Mouse (Mus musculus): Measurements from ENCODE around the gene Samd13.

Gene Samd13

GRCm38 (mm10) chr3:146641818-146642427 lies 43.5 kb downstream of the Samd13 start:
- H3K4me3 ChIP-seq (replicated peaks; ENCODE audit: low read length), result no peak overlapping the region
- H3K4me1 ChIP-seq (replicated peaks; ENCODE audit: low read depth, low read length), result no peaks in the 10 kb centered on the region
- TF ChIP-seq CTCF (conservative IDR thresholded peaks at IDR 0.05; ENCODE audit: low read length), result no peak
- TF ChIP-seq POU5F1 (IDR thresholded peaks at IDR 0.05; ENCODE audit: borderline replicate concordance, low read length), result no peak
- no peak for TF ChIP-seq NANOG (IDR thresholded peaks at IDR 0.05; ENCODE audit: borderline replicate concordance, low read length)
- H3K36me3 ChIP-seq (ENCODE audit: insufficient read depth, low read length), result no peaks in the 10 kb centered on the region
- H3K27me3 ChIP-seq (ENCODE audit: insufficient read depth, low read length), result no peaks in the 10 kb centered on the region
- peaks cover 22% of the 10 kb centered on the region for H3K9me3 ChIP-seq (ENCODE audit: low read length)

GRCm38 (mm10) chr3:146632506-146632905 lies 52.9 kb downstream of the Samd13 start:
- H3K36me3 ChIP-seq (ENCODE audit: insufficient read depth, low read length), result no peaks in the 10 kb centered on the region
- no peaks in the 10 kb centered on the region for H3K27me3 ChIP-seq (ENCODE audit: insufficient read depth, low read length)
- peaks cover 8% of the 10 kb centered on the region; the same call in 1 of the 2 replicates for H3K9me3 ChIP-seq (ENCODE audit: low read length)
- H3K4me1 ChIP-seq (replicated peaks; ENCODE audit: low read depth, low read length), result no peaks in the 10 kb centered on the region
- H3K4me3 ChIP-seq (replicated peaks; ENCODE audit: low read length), result no peak overlapping the region
- no peak for TF ChIP-seq POU5F1 (IDR thresholded peaks at IDR 0.05; ENCODE audit: borderline replicate concordance, low read length)
- no peak for TF ChIP-seq CTCF (conservative IDR thresholded peaks at IDR 0.05; ENCODE audit: low read length)
- no peak for TF ChIP-seq NANOG (IDR thresholded peaks at IDR 0.05; ENCODE audit: borderline replicate concordance, low read length)

GRCm38 (mm10) chr3:146628227-146628982 lies 57.0 kb downstream of the Samd13 start:
- Histone ChIP-seq H3K9me3 (ENCODE audit: low read length) (no peaks in the 10 kb centered on the region), H3K4me1 (replicated peaks; ENCODE audit: low read depth, low read length) (no peaks in the 10 kb centered on the region), H3K4me3 (replicated peaks; ENCODE audit: low read length) (no peak overlapping the region), H3K36me3 (ENCODE audit: insufficient read depth, low read length) (no peaks in the 10 kb centered on the region), H3K27me3 (ENCODE audit: insufficient read depth, low read length) (no peaks in the 10 kb centered on the region)
- TF ChIP-seq NANOG (IDR thresholded peaks at IDR 0.05; ENCODE audit: borderline replicate concordance, low read length), result no peak
- no peak for TF ChIP-seq POU5F1 (IDR thresholded peaks at IDR 0.05; ENCODE audit: borderline replicate concordance, low read length)
- TF ChIP-seq CTCF (conservative IDR thresholded peaks at IDR 0.05; ENCODE audit: low read length), result no peak

GRCm38 (mm10) chr3:146625766-146626165 lies 59.6 kb downstream of the Samd13 start:
- TF ChIP-seq CTCF (conservative IDR thresholded peaks at IDR 0.05; ENCODE audit: low read length) (no peak), NANOG (IDR thresholded peaks at IDR 0.05; ENCODE audit: borderline replicate concordance, low read length) (no peak), POU5F1 (IDR thresholded peaks at IDR 0.05; ENCODE audit: borderline replicate concordance, low read length) (no peak)
- Histone ChIP-seq H3K4me3 (replicated peaks; ENCODE audit: low read length) (no peak overlapping the region), H3K36me3 (ENCODE audit: insufficient read depth, low read length) (no peaks in the 10 kb centered on the region), H3K27me3 (ENCODE audit: insufficient read depth, low read length) (no peaks in the 10 kb centered on the region), H3K4me1 (replicated peaks; ENCODE audit: low read depth, low read length) (no peaks in the 10 kb centered on the region), H3K9me3 (ENCODE audit: low read length) (no peaks in the 10 kb centered on the region)

- Histone ChIP-seq H3K27me3 (ENCODE audit: insufficient read depth, low read length) (no peaks in the 10 kb centered on the region), H3K36me3 (ENCODE audit: insufficient read depth, low read length) (no peaks in the 10 kb centered on the region), H3K9me3 (ENCODE audit: low read length) (no peaks in the 10 kb centered on the region), H3K4me3 (replicated peaks; ENCODE audit: low read length) (no peak overlapping the region), H3K4me1 (replicated peaks; ENCODE audit: low read depth, low read length) (no peaks in the 10 kb centered on the region)
- TF ChIP-seq NANOG (IDR thresholded peaks at IDR 0.05; ENCODE audit: borderline replicate concordance, low read length) (no peak), POU5F1 (IDR thresholded peaks at IDR 0.05; ENCODE audit: borderline replicate concordance, low read length) (no peak), CTCF (conservative IDR thresholded peaks at IDR 0.05; ENCODE audit: low read length) (no peak)
Observed at GRCm38 (mm10) chr3:146621966-146622365, 63.4 kb downstream of the Samd13 start.

GRCm38 (mm10) chr3:146620555-146621249 lies 64.7 kb downstream of the Samd13 start:
- Histone ChIP-seq H3K9me3 (ENCODE audit: low read length) (no peaks in the 10 kb centered on the region), H3K27me3 (ENCODE audit: insufficient read depth, low read length) (no peaks in the 10 kb centered on the region), H3K36me3 (ENCODE audit: insufficient read depth, low read length) (no peaks in the 10 kb centered on the region), H3K4me3 (replicated peaks; ENCODE audit: low read length) (no peak overlapping the region), H3K4me1 (replicated peaks; ENCODE audit: low read depth, low read length) (no peaks in the 10 kb centered on the region)
- TF ChIP-seq NANOG (IDR thresholded peaks at IDR 0.05; ENCODE audit: borderline replicate concordance, low read length) (no peak), CTCF (conservative IDR thresholded peaks at IDR 0.05; ENCODE audit: low read length) (no peak), POU5F1 (IDR thresholded peaks at IDR 0.05; ENCODE audit: borderline replicate concordance, low read length) (no peak)

GRCm38 (mm10) chr3:146620101-146620500 lies 65.3 kb downstream of the Samd13 start:
- H3K27me3 ChIP-seq (ENCODE audit: insufficient read depth, low read length), result no peaks in the 10 kb centered on the region
- no peak for TF ChIP-seq CTCF (conservative IDR thresholded peaks at IDR 0.05; ENCODE audit: low read length)
- TF ChIP-seq POU5F1 (IDR thresholded peaks at IDR 0.05; ENCODE audit: borderline replicate concordance, low read length), result no peak
- no peak for TF ChIP-seq NANOG (IDR thresholded peaks at IDR 0.05; ENCODE audit: borderline replicate concordance, low read length)
- no peaks in the 10 kb centered on the region for H3K4me1 ChIP-seq (replicated peaks; ENCODE audit: low read depth, low read length)
- no peaks in the 10 kb centered on the region for H3K36me3 ChIP-seq (ENCODE audit: insufficient read depth, low read length)
- no peak overlapping the region for H3K4me3 ChIP-seq (replicated peaks; ENCODE audit: low read length)
- no peaks in the 10 kb centered on the region for H3K9me3 ChIP-seq (ENCODE audit: low read length)

GRCm38 (mm10) chr3:146618357-146618756 lies 67.0 kb downstream of the Samd13 start:
- no peaks in the 10 kb centered on the region for H3K36me3 ChIP-seq (ENCODE audit: insufficient read depth, low read length)
- no peaks in the 10 kb centered on the region for H3K27me3 ChIP-seq (ENCODE audit: insufficient read depth, low read length)
- H3K4me1 ChIP-seq (replicated peaks; ENCODE audit: low read depth, low read length), result no peaks in the 10 kb centered on the region
- H3K9me3 ChIP-seq (ENCODE audit: low read length), result no peaks in the 10 kb centered on the region
- H3K4me3 ChIP-seq (replicated peaks; ENCODE audit: low read length), result no peak overlapping the region
- TF ChIP-seq CTCF (conservative IDR thresholded peaks at IDR 0.05; ENCODE audit: low read length) (no peak), POU5F1 (IDR thresholded peaks at IDR 0.05; ENCODE audit: borderline replicate concordance, low read length) (no peak), NANOG (IDR thresholded peaks at IDR 0.05; ENCODE audit: borderline replicate concordance, low read length) (no peak)

All from E14TG2a.4 (cell line).